Comparison of ENCODE assay signal across 9 mouse cellular contexts in the genomic region with DNA sequence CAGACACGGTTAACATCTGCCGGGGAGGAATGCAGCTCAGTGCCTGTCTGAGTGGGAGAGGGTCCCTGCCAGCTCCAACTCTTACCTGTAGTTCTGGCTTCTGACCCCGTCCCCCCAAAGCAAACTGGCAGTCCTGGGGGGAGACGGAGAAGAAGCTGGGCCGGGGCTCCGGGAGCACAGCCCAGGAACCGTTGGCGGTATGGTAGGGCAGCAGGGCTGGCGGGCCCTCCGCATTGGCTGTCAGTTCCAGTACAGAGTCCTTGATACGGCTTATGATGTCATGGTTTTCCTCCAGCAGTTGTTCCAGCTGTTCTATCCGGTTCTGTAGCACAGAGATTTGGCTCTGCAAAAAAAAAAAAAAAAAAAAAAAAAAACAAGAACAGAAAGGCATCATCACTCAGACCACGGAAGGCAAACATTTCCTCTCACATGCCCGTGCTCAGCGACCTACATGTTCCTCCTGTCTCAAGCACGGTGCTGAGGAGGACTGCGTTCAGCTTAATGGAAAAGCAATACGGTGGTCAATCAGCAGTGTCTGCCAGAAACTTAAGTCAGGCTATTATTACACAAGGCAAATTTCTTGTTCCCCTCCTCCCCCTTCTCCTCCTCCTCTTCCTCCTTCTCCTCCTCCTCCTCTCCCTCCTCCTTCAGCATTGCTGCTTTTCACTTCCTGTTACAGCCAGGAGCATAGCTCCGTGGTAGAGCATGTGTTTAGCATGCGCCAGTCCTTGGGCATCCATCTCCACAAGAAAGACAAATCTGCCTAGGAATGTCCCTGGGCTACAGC. TPM values are rescaled to one million over a fixed set of nuclear protein-coding genes. Genes with fewer than 3 reads are reported as not detected.
A peak's percentile ranks its signal among the peaks of the same experiment; 100 is the strongest.
DNase-seq lines count a peak whose midpoint lies in the region; ATAC-seq and TF ChIP-seq lines count a peak whose summit lies in the region.
"Had no signal": no experiment of that assay in that cellular context is flagged by ENCODE, and none has a peak within 500 bp of the region (broad histone marks: within the 10 kb centered on the region; RNA-seq: fewer than 3 reads in every experiment).

No protein-coding gene starts in this region.

- H3K36me3 ChIP-seq in stomach, embryonic 14.5 days (ENCODE audit: control insufficient read depth, insufficient read depth, low read length) = peaks cover 32% of the 10 kb centered on the region
- peaks cover 17% of the 10 kb centered on the region; the same call in 1 of the 2 replicates for H3K36me3 ChIP-seq in stomach, postnatal 0 days (ENCODE audit: control insufficient read depth, insufficient read depth, low read length)
- peaks cover 46% of the 10 kb centered on the region for H3K36me3 ChIP-seq in embryonic facial prominence, embryonic 14.5 days (ENCODE audit: control insufficient read depth, insufficient read depth, low read length)
- peaks cover 49% of the 10 kb centered on the region for H3K36me3 ChIP-seq in limb, embryonic 13.5 days
- H3K36me3 ChIP-seq in stomach, embryonic 16.5 days (ENCODE audit: control insufficient read depth, insufficient read depth, low read length) = peaks cover 16% of the 10 kb centered on the region

- no peaks in the 10 kb centered on the region for H3K9me3 ChIP-seq in stomach, embryonic 14.5 days (ENCODE audit: control insufficient read depth, low read depth, low read length)
- no peaks in the 10 kb centered on the region for H3K9me3 ChIP-seq in stomach, postnatal 0 days (ENCODE audit: control insufficient read depth, low read length)
- H3K9me3 ChIP-seq in embryonic facial prominence, embryonic 14.5 days (ENCODE audit: control insufficient read depth, low read length) = no peaks in the 10 kb centered on the region
- H3K9me3 ChIP-seq in limb, embryonic 13.5 days = peaks cover 2% of the 10 kb centered on the region; the same call in 1 of the 2 replicates
- no peaks in the 10 kb centered on the region for H3K9me3 ChIP-seq in stomach, embryonic 16.5 days (replicated peaks; ENCODE audit: control insufficient read depth, low read length)

- no peak overlapping the region for H3K9ac ChIP-seq in stomach, embryonic 14.5 days (replicated peaks; ENCODE audit: low read depth, low read length)
- no peak overlapping the region for H3K9ac ChIP-seq in stomach, postnatal 0 days (ENCODE audit: low read length)
- peak overlapping the region; percentile 10; the same call in 1 of the 2 replicates for H3K9ac ChIP-seq in embryonic facial prominence, embryonic 14.5 days (ENCODE audit: low read depth, low read length)
- H3K9ac ChIP-seq in limb, embryonic 13.5 days = peak overlapping the region; percentile 90; the same call in 1 of the 2 replicates
- peak overlapping the region; percentile 11; the same call in 1 of the 2 replicates for H3K9ac ChIP-seq in stomach, embryonic 16.5 days (ENCODE audit: low read length)

- intact Hi-C loops in left cerebral cortex, postnatal 36 days (cut with DNase I) = no loop called here

- no peak overlapping the region for H3K4me2 ChIP-seq in stomach, embryonic 14.5 days (replicated peaks; ENCODE audit: low read depth, low read length)
- no peak overlapping the region for H3K4me2 ChIP-seq in stomach, postnatal 0 days (replicated peaks; ENCODE audit: low read depth)
- H3K4me2 ChIP-seq in embryonic facial prominence, embryonic 14.5 days (ENCODE audit: low read depth, low read length) = peak overlapping the region; percentile 70
- peak overlapping the region; percentile 72 for H3K4me2 ChIP-seq in limb, embryonic 13.5 days (replicated peaks)
- peak overlapping the region; percentile 73 for H3K4me2 ChIP-seq in stomach, embryonic 16.5 days (ENCODE audit: low read depth, low read length)

- H3K4me1 ChIP-seq in stomach, embryonic 14.5 days (ENCODE audit: control insufficient read depth, insufficient read depth, low read length) = peaks cover 12% of the 10 kb centered on the region; the same call in 1 of the 2 replicates
- no peaks in the 10 kb centered on the region for H3K4me1 ChIP-seq in stomach, postnatal 0 days (replicated peaks; ENCODE audit: control insufficient read depth, insufficient read depth)
- peaks cover 14% of the 10 kb centered on the region for H3K4me1 ChIP-seq in embryonic facial prominence, embryonic 14.5 days (ENCODE audit: control insufficient read depth, insufficient read depth, low read length)
- H3K4me1 ChIP-seq in limb, embryonic 13.5 days = peaks cover 16% of the 10 kb centered on the region
- H3K4me1 ChIP-seq in stomach, embryonic 16.5 days (ENCODE audit: control insufficient read depth, insufficient read depth, low read length) = peaks cover 21% of the 10 kb centered on the region

- 69% methylated on average over 20 of the region's 20 CpGs for WGBS in stomach, embryonic 14.5 days
- 68% methylated on average over 20 of the region's 20 CpGs for whole genome bisulfite sequencing in stomach, postnatal 0 days
- WGBS in embryonic facial prominence, embryonic 14.5 days = 66% methylated on average over 20 of the region's 20 CpGs
- WGBS in limb, embryonic 13.5 days = 74% methylated on average over 20 of the region's 20 CpGs
- WGBS in stomach, embryonic 16.5 days = 61% methylated on average over 20 of the region's 20 CpGs

- no peak for TF ChIP-seq EP300 in stomach, postnatal 0 days (optimal IDR thresholded peaks at IDR 0.05)

- H3K27ac ChIP-seq in stomach, embryonic 14.5 days (ENCODE audit: low read length) = no peak overlapping the region; the same call in 1 of the 2 replicates
- no peak overlapping the region; the same call in 1 of the 2 replicates for H3K27ac ChIP-seq in stomach, postnatal 0 days (replicated peaks)
- no peak overlapping the region for H3K27ac ChIP-seq in embryonic facial prominence, embryonic 14.5 days (replicated peaks; ENCODE audit: low read depth, low read length)
- H3K27ac ChIP-seq in limb, embryonic 13.5 days = no peak overlapping the region
- H3K27ac ChIP-seq in stomach, embryonic 16.5 days (ENCODE audit: low read length) = no peak overlapping the region
- no peak overlapping the region for H3K27ac ChIP-seq in layer of hippocampus, adult 2 months

- no peak for DNase-seq in stomach, postnatal 0 days (ENCODE audit: low spot score)
- no peak for DNase-seq in embryonic facial prominence, embryonic 14.5 days (ENCODE audit: low spot score)
- DNase-seq in left cerebral cortex, postnatal 36 days (ENCODE audit: low spot score in 2 of 2) = no peak
- DNase-seq in layer of hippocampus, adult 2 months (ENCODE audit: low spot score in 2 of 2) = no peak
- no peak for DNase-seq in kidney, adult 8-10 months

- no peaks in the 10 kb centered on the region for H3K27me3 ChIP-seq in stomach, embryonic 14.5 days (ENCODE audit: control insufficient read depth, insufficient read depth, low read length)
- H3K27me3 ChIP-seq in stomach, postnatal 0 days (ENCODE audit: control insufficient read depth, insufficient read depth, low read length) = no peaks in the 10 kb centered on the region
- H3K27me3 ChIP-seq in embryonic facial prominence, embryonic 14.5 days (replicated peaks; ENCODE audit: control insufficient read depth, insufficient read depth, low read length) = no peaks in the 10 kb centered on the region
- H3K27me3 ChIP-seq in limb, embryonic 13.5 days = no peaks in the 10 kb centered on the region
- no peaks in the 10 kb centered on the region for H3K27me3 ChIP-seq in stomach, embryonic 16.5 days (ENCODE audit: control insufficient read depth, insufficient read depth, low read length)

- no peak for ATAC-seq in stomach, embryonic 14.5 days (ENCODE audit: insufficient number of reproducible peaks, insufficient read depth, low FRiP score, low read depth)
- no peak for ATAC-seq in stomach, postnatal 0 days (ENCODE audit: low FRiP score, low TSS enrichment)
- ATAC-seq in embryonic facial prominence, embryonic 14.5 days (ENCODE audit: low read depth) = no peak
- no peak for ATAC-seq in limb, embryonic 13.5 days (ENCODE audit: low FRiP score, low read depth)
- no peak for ATAC-seq in stomach, embryonic 16.5 days (ENCODE audit: insufficient read depth, low FRiP score)

- TF ChIP-seq CTCF in stomach, postnatal 0 days (IDR thresholded peaks at IDR 0.05; ENCODE audit: low read depth) = no peak
- no peak for TF ChIP-seq CTCF in layer of hippocampus, adult 2 months (conservative IDR thresholded peaks at IDR 0.05)

- H3K4me3 ChIP-seq in stomach, embryonic 14.5 days (ENCODE audit: low read depth, low read length) = 0 out of 2 replicates have a peak overlapping the region, but pooled peaks have one; percentile 80
- no peak overlapping the region for H3K4me3 ChIP-seq in stomach, postnatal 0 days (ENCODE audit: low read depth, low read length)
- H3K4me3 ChIP-seq in embryonic facial prominence, embryonic 14.5 days (ENCODE audit: low read depth, low read length) = no peak overlapping the region
- peak overlapping the region; percentile 87; the same call in 1 of the 2 replicates for H3K4me3 ChIP-seq in limb, embryonic 13.5 days
- H3K4me3 ChIP-seq in stomach, embryonic 16.5 days (replicated peaks; ENCODE audit: low read length) = no peak overlapping the region
- H3K4me3 ChIP-seq in layer of hippocampus, adult 2 months = no peak overlapping the region; the same call in 1 of the 2 replicates
- H3K4me3 ChIP-seq: erythroblast, embryonic 14.5 days had no signal

RNA-seq across cellular contexts. Expression of a gene that starts 2.3 kb away (rescaled TPM):
- 18.3 and 19.8 TPM in 2 replicates for polyA plus RNA-seq in stomach, embryonic 14.5 days (2014; fragmentation: Nextera tagmentation; extraction: Ambion mirVana)
- 3.6 and 5.3 TPM in 2 replicates for polyA plus RNA-seq in stomach, postnatal 0 days (2015; fragmentation: Nextera tagmentation; extraction: Ambion mirVana)
- 15.7 and 19.3 TPM in 2 replicates for polyA plus RNA-seq in embryonic facial prominence, embryonic 14.5 days (2014; fragmentation: Nextera tagmentation; extraction: Ambion mirVana)
- polyA plus RNA-seq in limb, embryonic 13.5 days (2015; fragmentation: Nextera tagmentation; extraction: Ambion mirVana) = 22.0 and 24.4 TPM in 2 replicates
- polyA plus RNA-seq in stomach, embryonic 16.5 days (2015; fragmentation: Nextera tagmentation; extraction: Ambion mirVana) = 13.8 and 14.7 TPM in 2 replicates
- total RNA-seq in left cerebral cortex, postnatal 36 days (2021) = 100 to 1,000 TPM; 128 to 158 TPM
- total RNA-seq in layer of hippocampus, adult 2 months (2021) = 100 to 1,000 TPM; 169 to 178 TPM

RNA-seq across cellular contexts. Expression of a gene that starts 18.9 kb away (rescaled TPM):
- polyA plus RNA-seq in stomach, embryonic 14.5 days (2014; fragmentation: Nextera tagmentation; extraction: Ambion mirVana) = 9.1 and 9.5 TPM in 2 replicates
- 6.2 TPM in 2 replicates for polyA plus RNA-seq in stomach, postnatal 0 days (2015; fragmentation: Nextera tagmentation; extraction: Ambion mirVana)
- polyA plus RNA-seq in embryonic facial prominence, embryonic 14.5 days (2014; fragmentation: Nextera tagmentation; extraction: Ambion mirVana) = 14.6 and 15.7 TPM in 2 replicates
- polyA plus RNA-seq in limb, embryonic 13.5 days (2015; fragmentation: Nextera tagmentation; extraction: Ambion mirVana) = 11.5 and 14.3 TPM in 2 replicates
- polyA plus RNA-seq in stomach, embryonic 16.5 days (2015; fragmentation: Nextera tagmentation; extraction: Ambion mirVana) = 12.3 and 13.8 TPM in 2 replicates
- total RNA-seq in left cerebral cortex, postnatal 36 days (2021) = 1 to 10 TPM; 6.0 to 7.1 TPM
- total RNA-seq in layer of hippocampus, adult 2 months (2021) = 1 to 10 TPM; 5.0 to 5.7 TPM

RNA-seq across cellular contexts. Expression of a gene that starts 25.9 kb away (rescaled TPM):
- 24.3 and 26.5 TPM in 2 replicates for polyA plus RNA-seq in stomach, embryonic 14.5 days (2014; fragmentation: Nextera tagmentation; extraction: Ambion mirVana)
- 8.6 and 10.4 TPM in 2 replicates for polyA plus RNA-seq in stomach, postnatal 0 days (2015; fragmentation: Nextera tagmentation; extraction: Ambion mirVana)
- polyA plus RNA-seq in embryonic facial prominence, embryonic 14.5 days (2014; fragmentation: Nextera tagmentation; extraction: Ambion mirVana) = 19.6 and 22.8 TPM in 2 replicates
- polyA plus RNA-seq in limb, embryonic 13.5 days (2015; fragmentation: Nextera tagmentation; extraction: Ambion mirVana) = 21.5 and 23.5 TPM in 2 replicates
- 13.4 and 17.7 TPM in 2 replicates for polyA plus RNA-seq in stomach, embryonic 16.5 days (2015; fragmentation: Nextera tagmentation; extraction: Ambion mirVana)
- total RNA-seq in left cerebral cortex, postnatal 36 days (2021) = 10 to 100 TPM; 52.9 to 65.7 TPM
- 10 to 100 TPM; 45.5 to 46.6 TPM for total RNA-seq in layer of hippocampus, adult 2 months (2021)

RNA-seq across cellular contexts. Expression of a gene that starts 28.0 kb away (rescaled TPM):
- polyA plus RNA-seq in stomach, embryonic 14.5 days (2014; fragmentation: Nextera tagmentation; extraction: Ambion mirVana) = 28.6 and 29.4 TPM in 2 replicates
- 30.7 and 34.5 TPM in 2 replicates for polyA plus RNA-seq in stomach, postnatal 0 days (2015; fragmentation: Nextera tagmentation; extraction: Ambion mirVana)
- 34.1 and 39.7 TPM in 2 replicates for polyA plus RNA-seq in embryonic facial prominence, embryonic 14.5 days (2014; fragmentation: Nextera tagmentation; extraction: Ambion mirVana)
- 49.7 and 50.4 TPM in 2 replicates for polyA plus RNA-seq in limb, embryonic 13.5 days (2015; fragmentation: Nextera tagmentation; extraction: Ambion mirVana)
- polyA plus RNA-seq in stomach, embryonic 16.5 days (2015; fragmentation: Nextera tagmentation; extraction: Ambion mirVana) = 44.5 and 48.1 TPM in 2 replicates
- 10 to 100 TPM; 36.4 to 39.6 TPM for total RNA-seq in left cerebral cortex, postnatal 36 days (2021)
- total RNA-seq in layer of hippocampus, adult 2 months (2021) = 10 to 100 TPM; 38.0 to 40.9 TPM

RNA-seq across cellular contexts. Expression of a gene that starts 36.4 kb away (rescaled TPM):
- polyA plus RNA-seq in stomach, embryonic 14.5 days (2014; fragmentation: Nextera tagmentation; extraction: Ambion mirVana) = 10.8 and 12.4 TPM in 2 replicates
- 17.6 and 20.8 TPM in 2 replicates for polyA plus RNA-seq in stomach, postnatal 0 days (2015; fragmentation: Nextera tagmentation; extraction: Ambion mirVana)
- 17.2 and 18.4 TPM in 2 replicates for polyA plus RNA-seq in embryonic facial prominence, embryonic 14.5 days (2014; fragmentation: Nextera tagmentation; extraction: Ambion mirVana)
- 12.0 and 12.5 TPM in 2 replicates for polyA plus RNA-seq in limb, embryonic 13.5 days (2015; fragmentation: Nextera tagmentation; extraction: Ambion mirVana)
- 8.7 and 9.5 TPM in 2 replicates for polyA plus RNA-seq in stomach, embryonic 16.5 days (2015; fragmentation: Nextera tagmentation; extraction: Ambion mirVana)
- total RNA-seq in left cerebral cortex, postnatal 36 days (2021) = 10 to 100 TPM; 30.7 to 38.5 TPM
- 10 to 100 TPM; 39.4 to 40.6 TPM for total RNA-seq in layer of hippocampus, adult 2 months (2021)

Comparison
In these comparisons a context has a peak if more than half of its experiments do, and no peak if none do; other contexts are left out.
1. H3K4me2 ChIP-seq: peak in embryonic facial prominence, embryonic 14.5 days (single experiment), limb, embryonic 13.5 days (single experiment) and stomach, embryonic 16.5 days (single experiment); none in stomach, embryonic 14.5 days (single experiment) and stomach, postnatal 0 days (single experiment).
2. H3K4me3 ChIP-seq: peak in stomach, embryonic 14.5 days (single experiment) and limb, embryonic 13.5 days (single experiment); none in stomach, postnatal 0 days (single experiment), embryonic facial prominence, embryonic 14.5 days (single experiment), stomach, embryonic 16.5 days (single experiment) and layer of hippocampus, adult 2 months (single experiment).
3. H3K9ac ChIP-seq: peak in embryonic facial prominence, embryonic 14.5 days (single experiment), limb, embryonic 13.5 days (single experiment) and stomach, embryonic 16.5 days (single experiment); none in stomach, embryonic 14.5 days (single experiment) and stomach, postnatal 0 days (single experiment).